Mouse (Mus musculus): ENCODE results near the gene Mapk14. TPM values are rescaled to one million over a fixed set of nuclear protein-coding genes. Genes with fewer than 3 reads are reported as not detected.
"Not testable (repeated sequence)": the region's sequence is repeated elsewhere in the genome, so short reads cannot be mapped to it uniquely, and the experiment has no call there.

Mapk14 gene
- polyA plus RNA-seq, 1 experiment from 2014 or later, result 37.1 TPM

DNA sequence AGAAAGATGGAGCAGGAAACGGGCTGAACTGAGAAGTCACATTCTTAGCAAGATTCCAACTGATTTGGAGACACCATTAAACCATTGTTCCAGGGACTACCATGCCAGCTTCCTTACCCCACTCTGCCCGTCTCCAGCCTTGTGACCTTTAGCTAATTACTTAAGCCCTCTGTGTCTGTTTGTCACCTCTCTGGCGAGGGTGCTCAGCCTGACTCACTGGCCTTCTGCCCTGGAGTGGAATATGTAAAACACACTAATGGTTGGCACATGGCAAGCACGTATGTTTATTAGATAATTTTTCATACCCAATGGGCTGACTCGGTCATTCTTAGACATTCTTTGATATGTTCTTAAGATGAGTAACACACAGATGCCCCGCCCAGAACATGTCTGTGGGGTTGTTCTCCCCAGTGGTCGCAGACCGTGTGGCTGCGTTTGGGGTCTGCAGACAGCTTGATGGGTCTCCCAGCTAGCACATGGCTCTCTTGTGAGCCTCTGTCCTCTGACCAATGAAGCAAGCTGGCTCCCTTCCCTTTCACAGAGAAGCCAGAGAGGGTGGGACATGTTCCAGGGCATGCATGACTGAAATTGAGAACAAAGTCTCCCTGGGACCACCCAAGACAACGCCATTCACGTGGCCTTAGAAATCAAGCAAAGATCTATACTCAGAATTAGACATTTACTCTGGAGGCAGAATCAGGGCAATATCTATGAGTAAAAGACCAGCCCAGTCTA lies 75.8 kb downstream of the Mapk14 start:
- no peak overlapping the region for H3K4me3 ChIP-seq
- no peak for ATAC-seq (ENCODE audit: insufficient number of reproducible peaks, low FRiP score)
- H3K9ac ChIP-seq, result no peak overlapping the region
- no peaks in the 10 kb centered on the region for H3K36me3 ChIP-seq
- WGBS, result 74% methylated on average over 11 of the region's 11 CpGs
- no peaks in the 10 kb centered on the region for H3K9me3 ChIP-seq (replicated peaks)
- H3K27ac ChIP-seq (ENCODE audit: poor library complexity, severe bottlenecking), result no peak overlapping the region
- H3K4me1 ChIP-seq (replicated peaks), result peaks cover 17% of the 10 kb centered on the region
- peaks cover 40% of the 10 kb centered on the region for H3K27me3 ChIP-seq (replicated peaks)
- no peak overlapping the region for H3K4me2 ChIP-seq

- ATAC-seq (ENCODE audit: insufficient number of reproducible peaks, low FRiP score), result no peak
- 2% methylated on average over 58 of the region's 58 CpGs for WGBS
- peaks cover 41% of the 10 kb centered on the region for H3K27me3 ChIP-seq (replicated peaks)
Observed at GRCm38 (mm10) chr17:28769121-28769874, 78.2 kb downstream of the Mapk14 start, which contains the start of gene Mapk13. Mapk13 (plus strand) TSS chr17:28769297.

GRCm38 (mm10) chr17:28769875-28770421 lies 78.8 kb downstream of the Mapk14 start:
- Histone ChIP-seq H3K27me3 (replicated peaks) (peaks cover 41% of the 10 kb centered on the region), H3K9ac (peak overlapping the region; percentile 64), H3K9me3 (replicated peaks) (peaks cover 3% of the 10 kb centered on the region; the same call in 1 of the 2 replicates), H3K4me3 (peak overlapping the region; percentile 48), H3K4me1 (replicated peaks) (peaks cover 17% of the 10 kb centered on the region), H3K4me2 (peak overlapping the region; percentile 82), H3K27ac (ENCODE audit: poor library complexity, severe bottlenecking) (no peak overlapping the region), H3K36me3 (no peaks in the 10 kb centered on the region)
- ATAC-seq (ENCODE audit: insufficient number of reproducible peaks, low FRiP score), result peak; percentile 30; the same call in 1 of the 2 replicates
- WGBS, result 3% methylated on average over 24 of the region's 24 CpGs

More at GRCm38 (mm10) chr17:28769121-28769874, 78.2 kb downstream of the Mapk14 start, which contains the start of gene Mapk13:
- no peak within 1 kb of the TSS for H3K27ac ChIP-seq (ENCODE audit: poor library complexity, severe bottlenecking)
- peak within 1 kb of the TSS; percentile 48 for H3K4me3 ChIP-seq
- no peaks in the 10 kb centered on the region for H3K36me3 ChIP-seq
- H3K4me2 ChIP-seq, result peak within 1 kb of the TSS; percentile 82
- H3K9me3 ChIP-seq (replicated peaks), result peaks cover 2% of the 10 kb centered on the region; the same call in 1 of the 2 replicates
- H3K4me1 ChIP-seq (replicated peaks), result peaks cover 17% of the 10 kb centered on the region
- peak within 1 kb of the TSS; percentile 64 for H3K9ac ChIP-seq

DNA sequence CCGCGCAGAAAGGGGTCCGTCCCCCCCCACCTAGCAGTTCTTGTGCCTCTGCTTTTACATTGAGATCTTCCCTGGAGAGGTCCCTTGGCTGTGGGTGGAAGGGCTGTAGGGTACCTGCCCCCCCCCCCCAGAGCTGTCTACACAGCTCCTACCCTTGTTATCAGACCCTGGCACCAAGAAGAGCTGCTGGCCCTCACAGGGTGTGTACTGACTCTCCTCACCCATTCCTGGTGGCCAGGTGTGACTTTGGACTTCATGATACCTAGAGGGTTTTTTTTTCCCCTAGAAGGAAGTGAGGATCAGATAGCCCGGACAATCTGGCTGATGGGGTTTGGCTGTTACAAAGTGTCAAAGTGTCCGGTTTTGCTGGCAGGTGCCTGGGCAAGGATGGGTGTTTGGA lies 80.2 kb downstream of the Mapk14 start:
- WGBS, result 83% methylated on average over 5 of the region's 5 CpGs
- no peak overlapping the region for H3K27ac ChIP-seq (ENCODE audit: poor library complexity, severe bottlenecking)
- H3K4me1 ChIP-seq (replicated peaks), result peaks cover 17% of the 10 kb centered on the region
- no peak overlapping the region for H3K9ac ChIP-seq
- no peak overlapping the region for H3K4me2 ChIP-seq
- H3K4me3 ChIP-seq, result no peak overlapping the region
- H3K9me3 ChIP-seq (replicated peaks), result peaks cover 3% of the 10 kb centered on the region; the same call in 1 of the 2 replicates
- peaks cover 39% of the 10 kb centered on the region for H3K27me3 ChIP-seq (replicated peaks)
- H3K36me3 ChIP-seq, result no peaks in the 10 kb centered on the region
- ATAC-seq (ENCODE audit: insufficient number of reproducible peaks, low FRiP score), result no peak

DNA sequence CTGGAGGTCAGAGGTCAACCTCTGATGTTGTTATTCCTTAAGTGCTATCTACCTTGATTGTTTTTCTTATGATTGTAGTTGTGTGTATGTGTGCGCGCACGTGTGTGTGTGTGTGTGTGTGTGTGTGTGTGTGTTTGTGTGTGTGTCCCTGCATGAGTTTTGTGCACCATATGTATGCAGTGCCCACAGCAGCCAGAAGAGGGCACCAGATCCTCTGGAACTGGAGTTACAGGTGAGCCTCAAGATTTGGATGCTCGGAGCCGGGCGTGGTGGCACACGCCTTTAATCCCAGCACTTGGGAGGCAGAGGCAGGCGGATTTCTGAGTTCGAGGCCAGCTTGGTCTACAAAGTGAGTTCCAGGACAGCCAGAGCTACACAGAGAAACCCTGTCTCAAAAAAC lies 83.2 kb downstream of the Mapk14 start:
- H3K4me3 ChIP-seq; H3K9me3 ChIP-seq (replicated peaks); H3K36me3 ChIP-seq; H3K4me2 ChIP-seq; H3K9ac ChIP-seq; H3K27ac ChIP-seq (ENCODE audit: poor library complexity, severe bottlenecking); ATAC-seq (ENCODE audit: insufficient number of reproducible peaks, low FRiP score): not testable (repeated sequence)
- WGBS, result 93% methylated on average over 8 of the region's 9 CpGs
- Histone ChIP-seq H3K4me1 (replicated peaks) (peaks cover 21% of the 10 kb centered on the region), H3K27me3 (replicated peaks) (peaks cover 27% of the 10 kb centered on the region)

DNA sequence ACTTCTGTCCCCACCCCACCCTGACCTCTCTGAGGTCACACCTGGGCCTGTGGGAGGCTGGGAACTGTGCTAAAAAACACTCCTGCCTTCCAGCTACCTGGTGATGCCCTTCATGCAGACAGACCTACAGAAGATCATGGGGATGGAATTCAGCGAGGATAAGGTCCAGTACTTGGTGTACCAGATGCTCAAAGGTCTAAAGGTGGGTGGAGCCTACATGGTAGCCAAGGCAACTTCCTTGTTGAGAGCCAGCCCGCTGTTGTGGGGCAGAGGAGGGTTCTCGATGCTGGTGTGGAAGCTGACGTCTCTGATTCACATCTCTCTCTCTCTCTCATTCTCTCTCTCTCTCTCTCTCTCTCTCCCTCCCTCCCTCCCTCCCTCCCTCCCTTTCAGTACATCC lies 84.0 kb downstream of the Mapk14 start:
- H3K27ac ChIP-seq (ENCODE audit: poor library complexity, severe bottlenecking), result no peak overlapping the region
- ATAC-seq (ENCODE audit: insufficient number of reproducible peaks, low FRiP score), result no peak
- peaks cover 19% of the 10 kb centered on the region for H3K27me3 ChIP-seq (replicated peaks)
- H3K36me3 ChIP-seq, result no peaks in the 10 kb centered on the region
- 75% methylated on average over 4 of the region's 4 CpGs for WGBS
- peaks cover 13% of the 10 kb centered on the region for H3K4me1 ChIP-seq (replicated peaks)
- H3K4me2 ChIP-seq, result no peak overlapping the region
- no peak overlapping the region for H3K9ac ChIP-seq
- no peak overlapping the region for H3K4me3 ChIP-seq
- peaks cover 3% of the 10 kb centered on the region; the same call in 1 of the 2 replicates for H3K9me3 ChIP-seq (replicated peaks)

DNA sequence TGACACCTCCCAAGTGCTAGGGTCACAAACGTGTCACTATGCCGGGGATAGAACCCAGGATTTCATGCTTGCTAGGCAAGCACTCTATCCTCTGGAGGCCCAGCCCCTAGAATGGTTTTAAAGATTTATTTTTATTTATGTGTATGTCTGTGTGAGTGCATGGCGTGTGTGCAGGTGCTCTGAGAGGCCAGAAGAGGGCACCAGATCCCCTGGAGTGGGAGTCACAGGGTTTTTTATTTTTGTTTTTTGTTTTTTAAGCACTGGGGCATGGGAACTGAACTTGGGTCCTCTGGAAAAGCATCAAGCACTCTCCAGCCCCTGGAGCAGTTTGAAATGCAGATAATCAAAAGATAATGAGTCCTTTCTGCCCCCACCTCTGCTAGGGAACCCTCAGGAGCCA lies 85.7 kb downstream of the Mapk14 start:
- WGBS, result 88% methylated on average over 3 of the region's 3 CpGs
- Histone ChIP-seq H3K9me3 (replicated peaks) (peaks cover 3% of the 10 kb centered on the region; the same call in 1 of the 2 replicates), H3K27me3 (replicated peaks) (peaks cover 3% of the 10 kb centered on the region), H3K4me1 (replicated peaks) (peaks cover 23% of the 10 kb centered on the region), H3K36me3 (no peaks in the 10 kb centered on the region), H3K4me2 (no peak overlapping the region), H3K27ac (ENCODE audit: poor library complexity, severe bottlenecking) (no peak overlapping the region), H3K9ac (no peak overlapping the region), H3K4me3 (no peak overlapping the region)
- no peak for ATAC-seq (ENCODE audit: insufficient number of reproducible peaks, low FRiP score)

DNA sequence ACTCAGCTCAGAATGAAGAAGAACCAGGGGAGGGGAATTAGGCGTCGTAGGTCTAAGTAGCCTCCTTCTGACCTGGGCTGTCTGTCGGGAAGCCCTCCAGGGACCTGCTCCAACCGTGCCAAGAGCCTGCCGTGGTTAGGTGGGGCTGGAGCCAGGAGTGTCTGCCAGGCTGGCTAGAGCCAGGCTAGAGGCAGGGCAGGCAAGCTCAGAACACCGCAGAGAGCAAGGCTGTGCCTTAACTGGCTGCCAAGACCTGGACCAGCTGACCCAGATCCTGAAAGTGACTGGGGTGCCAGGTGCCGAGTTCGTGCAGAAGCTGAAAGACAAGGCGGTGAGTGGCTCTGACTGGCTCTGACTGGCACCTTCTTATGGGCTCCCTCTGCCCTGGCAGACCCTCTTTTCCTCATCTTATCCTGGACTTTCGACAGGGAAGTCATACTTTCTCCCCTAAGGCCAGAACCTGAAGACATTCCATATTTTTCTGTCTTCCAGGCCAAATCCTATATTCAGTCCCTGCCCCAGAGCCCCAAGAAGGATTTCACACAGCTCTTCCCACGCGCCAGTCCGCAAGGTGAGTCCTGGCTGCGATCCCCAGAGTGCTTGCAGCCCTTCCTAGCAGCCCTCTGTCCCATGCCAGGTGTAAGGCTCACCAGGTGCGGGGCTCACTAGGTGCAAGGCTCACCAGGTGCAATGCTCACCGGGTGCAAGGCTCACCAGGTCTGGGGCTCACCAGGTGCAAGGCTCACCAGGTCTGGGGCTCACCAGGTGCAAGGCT lies 86.3 kb downstream of the Mapk14 start:
- 83% methylated on average over 16 of the region's 16 CpGs for whole genome bisulfite sequencing

GRCm38 (mm10) chr17:28779735-28780134 lies 88.6 kb downstream of the Mapk14 start:
- Histone ChIP-seq H3K4me1 (replicated peaks) (peaks cover 23% of the 10 kb centered on the region), H3K27ac (ENCODE audit: poor library complexity, severe bottlenecking) (no peak overlapping the region), H3K9ac (no peak overlapping the region), H3K4me3 (no peak overlapping the region), H3K36me3 (no peaks in the 10 kb centered on the region), H3K4me2 (no peak overlapping the region), H3K27me3 (replicated peaks) (no peaks in the 10 kb centered on the region; the same call in 1 of the 2 replicates), H3K9me3 (replicated peaks) (no peaks in the 10 kb centered on the region)
- ATAC-seq (ENCODE audit: insufficient number of reproducible peaks, low FRiP score), result no peak
- 82% methylated on average over 3 of the region's 3 CpGs for WGBS

More for the DNA sequence above, 86.3 kb downstream of the Mapk14 start:
- H3K4me3 ChIP-seq, result no peak overlapping the region
- H3K9me3 ChIP-seq (replicated peaks), result peaks cover 3% of the 10 kb centered on the region; the same call in 1 of the 2 replicates
- peaks cover 23% of the 10 kb centered on the region for H3K4me1 ChIP-seq (replicated peaks)
- H3K36me3 ChIP-seq, result no peaks in the 10 kb centered on the region
- no peak overlapping the region for H3K4me2 ChIP-seq
- ATAC-seq (ENCODE audit: insufficient number of reproducible peaks, low FRiP score), result no peak
- H3K27ac ChIP-seq (ENCODE audit: poor library complexity, severe bottlenecking), result no peak overlapping the region
- no peak overlapping the region for H3K9ac ChIP-seq
- H3K27me3 ChIP-seq (replicated peaks), result no peaks in the 10 kb centered on the region; the same call in 1 of the 2 replicates

DNA sequence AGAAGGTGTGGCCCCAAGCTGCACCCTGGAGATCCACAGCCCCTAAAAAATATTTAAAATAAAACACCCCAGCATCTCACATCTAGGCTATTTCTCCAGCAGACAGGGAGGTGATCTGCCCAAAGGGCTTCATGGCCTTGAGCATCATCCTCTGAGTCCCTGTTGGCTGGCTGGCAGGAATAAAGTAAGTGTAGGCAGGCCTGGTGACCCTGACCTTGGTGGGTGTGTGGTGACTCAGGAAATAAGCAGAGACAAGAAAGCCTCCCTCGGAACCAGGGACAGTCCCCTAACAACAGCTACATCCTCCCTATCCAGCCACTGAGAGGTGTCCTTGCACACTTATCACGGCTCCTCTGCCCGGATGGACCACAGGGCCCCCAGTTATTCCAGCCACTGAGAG lies 89.7 kb downstream of the Mapk14 start:
- peak; percentile 29; the same call in 1 of the 2 replicates for ATAC-seq (ENCODE audit: insufficient number of reproducible peaks, low FRiP score)
- 0 out of 2 replicates have a peak overlapping the region, but pooled peaks have one; percentile 39 for H3K27ac ChIP-seq (ENCODE audit: poor library complexity, severe bottlenecking)
- H3K4me1 ChIP-seq (replicated peaks), result peaks cover 23% of the 10 kb centered on the region
- WGBS, result 29% methylated on average over 3 of the region's 3 CpGs
- no peak overlapping the region for H3K4me2 ChIP-seq
- no peaks in the 10 kb centered on the region for H3K9me3 ChIP-seq (replicated peaks)
- H3K36me3 ChIP-seq, result no peaks in the 10 kb centered on the region
- no peak overlapping the region for H3K4me3 ChIP-seq
- H3K9ac ChIP-seq, result no peak overlapping the region
- no peaks in the 10 kb centered on the region; the same call in 1 of the 2 replicates for H3K27me3 ChIP-seq (replicated peaks)
